Mouse (Mus musculus): Measurements from ENCODE around the gene Tspan2.

- TF ChIP-seq POLR2A (IDR thresholded peaks at IDR 0.05; ENCODE audit: borderline replicate concordance, extremely low read depth, insufficient read depth, insufficient read length, poor library complexity, severe bottlenecking): no peak
- no peak for TF ChIP-seq CTCF (IDR thresholded peaks at IDR 0.05; ENCODE audit: borderline replicate concordance, extremely low read depth, insufficient read depth, insufficient read length)
Measured at GRCm38 (mm10) chr3:102760236-102760635, 25.9 kb downstream of the Tspan2 start.

Measured in brain, embryonic 14.5 days (tissue).